Mouse (Mus musculus) forebrain, embryonic 16.5 days (tissue): Measurements from ENCODE around the gene Dnajc6. TPM values are rescaled to one million over a fixed set of nuclear protein-coding genes. Genes with fewer than 3 reads are reported as not detected.
A peak's percentile ranks its signal among the peaks of the same experiment; 100 is the strongest.

Experiments
- ATAC-seq: fragments of 200-750 bp; cut with Nextera tagmentation; 2 replicates; pipeline ENCODE4 v1.8.0; 2017; ENCODE audit warnings: mild to moderate bottlenecking, moderate library complexity
- H3K27ac ChIP-seq: fragments of 300-500 bp; sonication (generic); 2 replicates; pipeline ENCODE4 v1.5.1; 2014; ENCODE audit warnings: low read length, control low read depth
- H3K27me3 ChIP-seq: fragments of 300-500 bp; sonication (generic); replicated peaks from 2 replicates; pipeline ENCODE4 v1.6.1; 2014; ENCODE audit warnings: low read length; ENCODE audit not compliant: control insufficient read depth, insufficient read depth
- H3K36me3 ChIP-seq: fragments of 300-500 bp; sonication (generic); 2 replicates; pipeline ENCODE4 v1.6.1; 2014; ENCODE audit not compliant: control insufficient read depth, insufficient read depth
- H3K4me1 ChIP-seq: fragments of 300-500 bp; sonication (generic); replicated peaks from 2 replicates; pipeline ENCODE4 v1.6.1; 2014; ENCODE audit warnings: low read length; ENCODE audit not compliant: control insufficient read depth, insufficient read depth
- H3K4me2 ChIP-seq: fragments of 300-500 bp; sonication (generic); 2 replicates; pipeline ENCODE4 v1.6.1; 2014; ENCODE audit warnings: mild to moderate bottlenecking, low read length, control low read depth
- H3K4me3 ChIP-seq: fragments of 300-500 bp; sonication (generic); replicated peaks from 2 replicates; pipeline ENCODE4 v1.5.1; 2014; ENCODE audit warnings: mild to moderate bottlenecking, low read length, control low read depth
- H3K9ac ChIP-seq: fragments of 300-500 bp; sonication (generic); replicated peaks from 2 replicates; pipeline ENCODE4 v1.6.1; 2014; ENCODE audit warnings: low read depth, low read length, control low read depth
- H3K9me3 ChIP-seq: fragments of 300-500 bp; sonication (generic); 2 replicates; pipeline ENCODE4 v1.6.1; 2016; ENCODE audit warnings: low read length; ENCODE audit not compliant: control insufficient read depth
- WGBS: fragments of 180-500 bp; shearing (Covaris S2); extraction: QIAGEN DNeasy Blood & Tissue Kit; methylation state at CpG from one replicate; pipeline ENCODE4 v1.1.7; 2014; 5-methylcytosine and 5-hydroxymethylcytosine counted together
- polyA plus RNA-seq: library from polyadenylated mRNA; unstranded; fragments of >200 nt; fragmentation: Nextera tagmentation; extraction: Ambion mirVana; gene quantifications from 2 replicates; pipeline ENCODE4 v1.2.1, GENCODE M21; 2015

Gene Dnajc6
- polyA plus RNA-seq, 1 experiment from 2014 or later = 34.6 TPM

GRCm38 (mm10) chr4:101654256-101654655 lies 157.8 kb downstream of the Dnajc6 start:
- ATAC-seq = no peak
- 92% methylated on average over 6 of the region's 6 CpGs for WGBS
- Histone ChIP-seq H3K27ac (no peak overlapping the region), H3K4me3 (no peak overlapping the region), H3K9me3 (no peaks in the 10 kb centered on the region), H3K27me3 (no peaks in the 10 kb centered on the region), H3K4me2 (no peak overlapping the region), H3K4me1 (peaks cover under 1% of the 10 kb centered on the region; the same call in 1 of the 2 replicates), H3K9ac (no peak overlapping the region), H3K36me3 (peaks cover 6% of the 10 kb centered on the region; the same call in 1 of the 2 replicates)

- Histone ChIP-seq H3K27me3 (no peaks in the 10 kb centered on the region), H3K4me2 (no peak overlapping the region), H3K9me3 (no peaks in the 10 kb centered on the region), H3K4me1 (no peaks in the 10 kb centered on the region), H3K9ac (no peak overlapping the region), H3K4me3 (no peak overlapping the region), H3K27ac (no peak overlapping the region), H3K36me3 (peaks cover 11% of the 10 kb centered on the region)
- 84% methylated on average over 4 of the region's 4 CpGs for WGBS
- no peak for ATAC-seq
These were observed 158.5 kb downstream of the Dnajc6 start for GRCm38 (mm10) chr4:101654788-101655414.

GRCm38 (mm10) chr4:101655415-101655790 lies 159.0 kb downstream of the Dnajc6 start:
- WGBS = 89% methylated on average over 7 of the region's 7 CpGs
- Histone ChIP-seq H3K4me3 (no peak overlapping the region), H3K9me3 (no peaks in the 10 kb centered on the region), H3K36me3 (peaks cover 11% of the 10 kb centered on the region), H3K4me1 (no peaks in the 10 kb centered on the region), H3K4me2 (no peak overlapping the region), H3K9ac (no peak overlapping the region), H3K27ac (no peak overlapping the region), H3K27me3 (no peaks in the 10 kb centered on the region)
- ATAC-seq = no peak

GRCm38 (mm10) chr4:101656056-101656455 lies 159.6 kb downstream of the Dnajc6 start:
- H3K9ac ChIP-seq = no peak overlapping the region
- H3K4me3 ChIP-seq = no peak overlapping the region
- H3K9me3 ChIP-seq = no peaks in the 10 kb centered on the region
- peaks cover 13% of the 10 kb centered on the region for H3K36me3 ChIP-seq
- H3K27ac ChIP-seq = no peak overlapping the region
- ATAC-seq = no peak
- no peaks in the 10 kb centered on the region for H3K4me1 ChIP-seq
- H3K4me2 ChIP-seq = no peak overlapping the region
- no peaks in the 10 kb centered on the region for H3K27me3 ChIP-seq
- 87% methylated on average over 15 of the region's 15 CpGs for WGBS

GRCm38 (mm10) chr4:101656956-101657570 lies 160.6 kb downstream of the Dnajc6 start:
- Histone ChIP-seq H3K4me1 (no peaks in the 10 kb centered on the region), H3K4me3 (no peak overlapping the region), H3K9me3 (no peaks in the 10 kb centered on the region), H3K27me3 (no peaks in the 10 kb centered on the region), H3K9ac (no peak overlapping the region), H3K27ac (no peak overlapping the region), H3K36me3 (peaks cover 13% of the 10 kb centered on the region), H3K4me2 (no peak overlapping the region)
- 58% methylated on average over 6 of the region's 6 CpGs for WGBS
- ATAC-seq = no peak

- H3K9ac ChIP-seq = no peak overlapping the region
- H3K4me3 ChIP-seq = no peak overlapping the region
- no peaks in the 10 kb centered on the region for H3K27me3 ChIP-seq
- peaks cover 7% of the 10 kb centered on the region for H3K36me3 ChIP-seq
- H3K4me2 ChIP-seq = no peak overlapping the region
- peaks cover 4% of the 10 kb centered on the region; the same call in 1 of the 2 replicates for H3K4me1 ChIP-seq
- WGBS = 77% methylated on average over 9 of the region's 9 CpGs
- H3K27ac ChIP-seq = no peak overlapping the region
- ATAC-seq = peak; percentile 31; the same call in 1 of the 2 replicates
- H3K9me3 ChIP-seq = 0 out of 2 replicates have a peak, but pooled peaks cover 4% of the 10 kb centered on the region
These were observed 167.8 kb downstream of the Dnajc6 start for GRCm38 (mm10) chr4:101664160-101664750.

GRCm38 (mm10) chr4:101664766-101665165 lies 168.3 kb downstream of the Dnajc6 start:
- Histone ChIP-seq H3K9me3 (0 out of 2 replicates have a peak, but pooled peaks cover 4% of the 10 kb centered on the region), H3K4me1 (peaks cover 4% of the 10 kb centered on the region; the same call in 1 of the 2 replicates), H3K36me3 (peaks cover 3% of the 10 kb centered on the region), H3K9ac (no peak overlapping the region), H3K27ac (no peak overlapping the region), H3K4me3 (no peak overlapping the region), H3K4me2 (no peak overlapping the region), H3K27me3 (no peaks in the 10 kb centered on the region)
- WGBS = 94% methylated on average over 4 of the region's 4 CpGs
- ATAC-seq = no peak

GRCm38 (mm10) chr4:101669161-101669560 lies 172.7 kb downstream of the Dnajc6 start:
- H3K4me1 ChIP-seq = peaks cover 4% of the 10 kb centered on the region; the same call in 1 of the 2 replicates
- H3K27me3 ChIP-seq = no peaks in the 10 kb centered on the region
- H3K9me3 ChIP-seq = 0 out of 2 replicates have a peak, but pooled peaks cover 4% of the 10 kb centered on the region
- ATAC-seq = no peak
- no peak overlapping the region for H3K27ac ChIP-seq
- WGBS = 26% methylated on average over 5 of the region's 5 CpGs
- H3K4me3 ChIP-seq = no peak overlapping the region
- no peaks in the 10 kb centered on the region for H3K36me3 ChIP-seq
- H3K4me2 ChIP-seq = no peak overlapping the region
- H3K9ac ChIP-seq = no peak overlapping the region

- no peaks in the 10 kb centered on the region for H3K27me3 ChIP-seq
- H3K9me3 ChIP-seq = 0 out of 2 replicates have a peak, but pooled peaks cover 4% of the 10 kb centered on the region
- peaks cover 4% of the 10 kb centered on the region; the same call in 1 of the 2 replicates for H3K4me1 ChIP-seq
- H3K4me3 ChIP-seq = no peak overlapping the region
- no peak for ATAC-seq
- no peaks in the 10 kb centered on the region for H3K36me3 ChIP-seq
- H3K27ac ChIP-seq = no peak overlapping the region
- H3K9ac ChIP-seq = no peak overlapping the region
- H3K4me2 ChIP-seq = no peak overlapping the region
- WGBS = 56% methylated on average over 5 of the region's 5 CpGs
These were observed 173.4 kb downstream of the Dnajc6 start for GRCm38 (mm10) chr4:101669811-101670210.
